Mouse (Mus musculus) midbrain, embryonic 16.5 days (tissue): ENCODE measurements around the gene H2al2a. TPM values are rescaled to one million over a fixed set of nuclear protein-coding genes. Genes with fewer than 3 reads are reported as not detected.

Experiments
- ATAC-seq: fragments of 200-750 bp; cut with Nextera tagmentation; 2 replicates; pipeline ENCODE4 v1.8.0; 2017; ENCODE audit warnings: moderate TSS enrichment
- H3K27ac ChIP-seq: fragments of 300-500 bp; sonication (generic); 2 replicates; pipeline ENCODE4 v1.5.1; 2014; ENCODE audit warnings: mild to moderate bottlenecking, low read length, mixed read lengths
- H3K27me3 ChIP-seq: fragments of 300-500 bp; sonication (generic); 2 replicates; pipeline ENCODE4 v1.6.1; 2014; ENCODE audit warnings: low read depth, low read length, mixed read lengths; ENCODE audit not compliant: control insufficient read depth, insufficient read depth
- H3K36me3 ChIP-seq: fragments of 300-500 bp; sonication (generic); 2 replicates; pipeline ENCODE4 v1.6.1; 2014; ENCODE audit warnings: mild to moderate bottlenecking, low read length, moderate library complexity, mixed read lengths; ENCODE audit not compliant: control insufficient read depth, insufficient read depth
- H3K4me1 ChIP-seq: fragments of 300-500 bp; sonication (generic); 2 replicates; pipeline ENCODE4 v1.6.1; 2014; ENCODE audit warnings: mild to moderate bottlenecking, low read length, mixed read lengths; ENCODE audit not compliant: control insufficient read depth, insufficient read depth
- H3K4me2 ChIP-seq: fragments of 300-500 bp; sonication (generic); 2 replicates; pipeline ENCODE4 v1.6.1; 2014; ENCODE audit warnings: mild to moderate bottlenecking, low read length, mixed read lengths
- H3K4me3 ChIP-seq: fragments of 300-500 bp; sonication (generic); 2 replicates; pipeline ENCODE4 v1.5.1; 2014; ENCODE audit warnings: low read depth, mild to moderate bottlenecking, low read length, moderate library complexity, mixed read lengths
- H3K9ac ChIP-seq: fragments of 300-500 bp; sonication (generic); 2 replicates; pipeline ENCODE4 v1.6.1; 2014; ENCODE audit warnings: low read depth, low read length, mixed read lengths
- H3K9me3 ChIP-seq: fragments of 300-500 bp; sonication (generic); replicated peaks from 2 replicates; pipeline ENCODE4 v1.6.1; 2014; ENCODE audit warnings: mild to moderate bottlenecking, low read length, mixed read lengths; ENCODE audit not compliant: control insufficient read depth, poor library complexity, severe bottlenecking
- WGBS: fragments of 180-500 bp; shearing (Covaris S2); extraction: QIAGEN DNeasy Blood & Tissue Kit; methylation state at CpG from one replicate; pipeline ENCODE4 v1.1.7; 2014; 5-methylcytosine and 5-hydroxymethylcytosine counted together
- polyA plus RNA-seq: library from polyadenylated mRNA; unstranded; fragments of >200 nt; fragmentation: Nextera tagmentation; extraction: Ambion mirVana; gene quantifications from 2 replicates; pipeline ENCODE4 v1.2.1, GENCODE M21; 2015

Gene H2al2a
- polyA plus RNA-seq, 1 experiment from 2014 or later = not detected

GRCm38 (mm10) chr2:18029656-18030055 is 32.9 kb upstream of the H2al2a start:
- no peak overlapping the region for H3K4me3 ChIP-seq
- no peak overlapping the region for H3K4me2 ChIP-seq
- H3K9me3 ChIP-seq = no peaks in the 10 kb centered on the region
- WGBS = 61% methylated on average over 7 of the region's 7 CpGs
- no peaks in the 10 kb centered on the region for H3K36me3 ChIP-seq
- H3K27me3 ChIP-seq = no peaks in the 10 kb centered on the region
- H3K27ac ChIP-seq = no peak overlapping the region
- peaks cover 33% of the 10 kb centered on the region for H3K4me1 ChIP-seq
- no peak overlapping the region for H3K9ac ChIP-seq
- no peak for ATAC-seq

- no peaks in the 10 kb centered on the region for H3K9me3 ChIP-seq
- peak; percentile 55 for ATAC-seq
- peak overlapping the region; percentile 87 for H3K9ac ChIP-seq
- H3K4me1 ChIP-seq = peaks cover 30% of the 10 kb centered on the region
- no peaks in the 10 kb centered on the region for H3K27me3 ChIP-seq
- H3K4me2 ChIP-seq = peak overlapping the region; percentile 97
- peak overlapping the region; percentile 66 for H3K4me3 ChIP-seq
- WGBS = under 1% methylated on average over 61 of the region's 61 CpGs
- no peaks in the 10 kb centered on the region for H3K36me3 ChIP-seq
- peak overlapping the region; percentile 96 for H3K27ac ChIP-seq
These were observed 31.6 kb upstream of the H2al2a start for GRCm38 (mm10) chr2:18028140-18029021.

DNA sequence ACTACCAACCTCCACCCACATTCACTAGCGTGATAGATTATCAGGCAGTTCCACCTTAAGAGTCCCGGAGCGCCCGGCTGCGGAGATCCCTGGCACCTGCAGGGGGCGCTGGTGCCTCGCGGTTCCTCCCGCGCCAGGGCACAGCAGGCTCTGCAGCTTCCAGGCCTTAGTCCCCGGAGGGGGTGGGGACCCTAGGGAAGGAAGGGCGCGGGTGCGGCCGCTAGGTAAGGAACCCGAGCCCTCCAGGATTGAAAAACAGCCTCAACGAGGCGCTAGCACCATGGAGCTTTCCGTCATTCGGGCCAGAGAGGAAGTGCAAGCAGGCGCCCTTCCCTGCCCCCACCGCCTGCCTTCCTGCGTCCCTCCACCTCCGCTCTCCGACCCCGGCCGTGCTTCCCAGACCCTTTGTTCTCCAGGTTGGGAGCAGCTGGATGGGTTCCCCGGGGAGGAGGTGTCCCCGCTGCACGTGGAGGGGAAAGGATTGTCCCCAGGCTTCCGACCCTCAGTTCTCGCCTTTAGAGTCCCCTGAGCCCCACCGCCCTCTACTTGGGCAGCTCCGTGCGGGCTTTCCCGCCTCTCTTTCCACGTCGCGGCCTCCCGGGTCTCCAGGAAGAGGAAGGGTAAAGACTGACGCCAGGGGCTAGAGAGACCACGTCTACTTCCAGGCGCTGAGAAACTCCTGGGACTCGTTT is 30.8 kb upstream of the H2al2a start:
- H3K9me3 ChIP-seq = no peaks in the 10 kb centered on the region
- H3K9ac ChIP-seq = peak overlapping the region; percentile 87
- ATAC-seq = peak; percentile 87
- WGBS = under 1% methylated on average over 44 of the region's 44 CpGs
- peaks cover 29% of the 10 kb centered on the region for H3K4me1 ChIP-seq
- peak overlapping the region; percentile 97 for H3K4me2 ChIP-seq
- peak overlapping the region; percentile 96 for H3K27ac ChIP-seq
- no peaks in the 10 kb centered on the region for H3K36me3 ChIP-seq
- H3K27me3 ChIP-seq = no peaks in the 10 kb centered on the region
- peak overlapping the region; percentile 66 for H3K4me3 ChIP-seq

- no peaks in the 10 kb centered on the region for H3K9me3 ChIP-seq
- peak; percentile 38 for ATAC-seq
- H3K4me1 ChIP-seq = peaks cover 19% of the 10 kb centered on the region
- H3K27ac ChIP-seq = no peak overlapping the region
- WGBS = under 1% methylated on average over 44 of the region's 44 CpGs
- no peaks in the 10 kb centered on the region for H3K36me3 ChIP-seq
- peak overlapping the region; percentile 97 for H3K4me2 ChIP-seq
- no peaks in the 10 kb centered on the region for H3K27me3 ChIP-seq
- H3K4me3 ChIP-seq = peak overlapping the region; percentile 66
- H3K9ac ChIP-seq = peak overlapping the region; percentile 43
These were observed 29.6 kb upstream of the H2al2a start for GRCm38 (mm10) chr2:18026116-18026947.

GRCm38 (mm10) chr2:18025781-18026115 is 29.0 kb upstream of the H2al2a start:
- Histone ChIP-seq H3K27me3 (no peaks in the 10 kb centered on the region), H3K4me1 (peaks cover 15% of the 10 kb centered on the region), H3K36me3 (no peaks in the 10 kb centered on the region), H3K9me3 (no peaks in the 10 kb centered on the region), H3K9ac (peak overlapping the region; percentile 43), H3K4me3 (peak overlapping the region; percentile 66), H3K4me2 (peak overlapping the region; percentile 97), H3K27ac (no peak overlapping the region)
- ATAC-seq = no peak
- WGBS = 1% methylated on average over 14 of the region's 14 CpGs

DNA sequence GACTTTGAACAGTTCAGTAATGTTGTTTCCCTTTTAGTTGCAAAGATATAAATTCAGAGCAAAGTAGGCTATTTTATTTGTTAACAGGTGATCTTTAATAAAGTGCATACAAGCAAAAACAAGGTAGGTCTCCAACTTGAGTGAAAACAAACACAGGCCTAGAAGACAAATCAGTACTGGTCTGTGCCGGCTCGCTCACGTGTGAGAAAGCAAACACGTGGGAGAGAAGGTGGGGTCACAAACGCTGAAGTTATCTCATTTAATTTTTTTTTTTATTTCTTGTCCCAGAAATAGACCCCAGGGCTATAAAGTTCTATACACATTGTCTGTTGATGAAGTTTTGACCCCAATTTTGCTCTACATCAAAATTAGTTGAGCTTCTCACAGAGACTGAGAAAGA is 28.4 kb upstream of the H2al2a start:
- ATAC-seq = no peak
- no peaks in the 10 kb centered on the region for H3K27me3 ChIP-seq
- H3K4me2 ChIP-seq = no peak overlapping the region; the same call in 1 of the 2 replicates
- H3K9ac ChIP-seq = no peak overlapping the region
- H3K9me3 ChIP-seq = no peaks in the 10 kb centered on the region
- H3K4me3 ChIP-seq = no peak overlapping the region
- 36% methylated on average over 5 of the region's 5 CpGs for WGBS
- H3K36me3 ChIP-seq = no peaks in the 10 kb centered on the region
- H3K4me1 ChIP-seq = peaks cover 15% of the 10 kb centered on the region
- H3K27ac ChIP-seq = no peak overlapping the region

GRCm38 (mm10) chr2:18022886-18023285 is 26.1 kb upstream of the H2al2a start:
- H3K4me2 ChIP-seq = no peak overlapping the region
- no peak overlapping the region for H3K27ac ChIP-seq
- 72% methylated on average over 1 of the region's 1 CpGs for WGBS
- H3K9me3 ChIP-seq = no peaks in the 10 kb centered on the region
- no peak for ATAC-seq
- H3K4me1 ChIP-seq = peaks cover 11% of the 10 kb centered on the region
- H3K4me3 ChIP-seq = no peak overlapping the region
- no peaks in the 10 kb centered on the region for H3K27me3 ChIP-seq
- no peaks in the 10 kb centered on the region for H3K36me3 ChIP-seq
- no peak overlapping the region for H3K9ac ChIP-seq

- no peak for ATAC-seq
- Histone ChIP-seq H3K36me3 (no peaks in the 10 kb centered on the region), H3K4me3 (no peak overlapping the region), H3K9me3 (no peaks in the 10 kb centered on the region), H3K4me1 (no peaks in the 10 kb centered on the region), H3K9ac (no peak overlapping the region), H3K4me2 (no peak overlapping the region), H3K27ac (no peak overlapping the region), H3K27me3 (no peaks in the 10 kb centered on the region)
- WGBS = 77% methylated on average over 1 of the region's 1 CpGs
These were observed 22.4 kb upstream of the H2al2a start for GRCm38 (mm10) chr2:18019122-18019521.
